Mouse (Mus musculus) CH12.LX (cell line): ENCODE measurements around the gene Scml4. TPM values are rescaled to one million over a fixed set of nuclear protein-coding genes. Genes with fewer than 3 reads are reported as not detected.

Experiments used
- DNase-seq: peaks from one replicate; pipeline ENCODE4 v3.0.0-alpha.2; 2013; ENCODE audit errors: extremely low read depth
- H3K27ac ChIP-seq: 2 replicates; pipeline ENCODE4 v1.5.1; 2012; ENCODE audit warnings: low read depth, mild to moderate bottlenecking, control low read depth, moderate library complexity; ENCODE audit not compliant: insufficient read depth
- H3K27me3 ChIP-seq: replicated peaks from 2 replicates; pipeline ENCODE3; 2012; ENCODE audit warnings: inconsistent platforms
- H3K36me3 ChIP-seq, 2 experiments: replicated peaks in 1 of 2; 2 replicates each; pipeline versions ENCODE3 to v1.6.1; 2012; ENCODE audit warnings: inconsistent platforms in 1 of 2, low read length in 1 of 2, mild to moderate bottlenecking in 1 of 2, mixed read lengths in 1 of 2, moderate library complexity in 1 of 2; ENCODE audit not compliant: control insufficient read depth in 1 of 2, insufficient read depth in 1 of 2
- H3K4me1 ChIP-seq, 2 experiments: 2 replicates each; pipeline ENCODE4 v1.6.1; 2012; ENCODE audit warnings: inconsistent platforms in 1 of 2, moderate library complexity in 1 of 2; ENCODE audit not compliant: insufficient read depth in 2 of 2, control insufficient read depth in 1 of 2
- H3K4me2 ChIP-seq: 2 replicates; pipeline ENCODE4 v1.6.1; 2012; ENCODE audit warnings: low read depth, mild to moderate bottlenecking, control low read depth; ENCODE audit not compliant: poor library complexity, insufficient read depth, severe bottlenecking
- H3K4me3 ChIP-seq, 3 experiments: fragments of 150-350 bp in 1 of 3; sonication (generic) in 1 of 3; replicated peaks in 1 of 3; 2 replicates each; pipeline versions ENCODE3 to v1.5.1; 2011 to 2012; ENCODE audit warnings: low read depth in 2 of 3, low read length in 2 of 3, mild to moderate bottlenecking in 2 of 3, moderate library complexity in 2 of 3, control low read depth in 1 of 3, improper control_type of control experiment in 1 of 3, inconsistent platforms in 1 of 3, mixed read lengths in 1 of 3; ENCODE audit not compliant: poor library complexity in 1 of 3
- H3K79me2 ChIP-seq: replicated peaks from 2 replicates; pipeline ENCODE4 v1.6.1; 2012; ENCODE audit warnings: mild to moderate bottlenecking, moderate library complexity; ENCODE audit not compliant: control insufficient read depth, poor library complexity, insufficient read depth, severe bottlenecking; ENCODE audit errors: extremely low read depth
- H3K9ac ChIP-seq: 2 replicates; pipeline ENCODE4 v1.6.1; 2012; ENCODE audit warnings: low read depth, mild to moderate bottlenecking, control low read depth, moderate library complexity; ENCODE audit not compliant: insufficient read depth
- H3K9me3 ChIP-seq: replicated peaks from 2 replicates; pipeline ENCODE3; 2012; ENCODE audit warnings: low read length, inconsistent platforms, mixed read lengths
- BHLHE40 ChIP-seq: IDR thresholded peaks from 2 replicates; pipeline ENCODE4 v1.6.1; 2011; ENCODE audit warnings: mild to moderate bottlenecking, low read depth, low read length, improper control_type of control experiment
- CHD1 ChIP-seq: IDR thresholded peaks from 2 replicates; pipeline ENCODE4 v1.6.1; 2012; ENCODE audit warnings: low read depth, low read length, improper control_type of control experiment, inconsistent platforms
- CHD2 ChIP-seq: IDR thresholded peaks from 2 replicates; pipeline ENCODE4 v1.6.1; 2011; ENCODE audit warnings: low read length, improper control_type of control experiment
- CTCF ChIP-seq, 2 experiments: IDR thresholded peaks in 1 of 2; conservative IDR thresholded peaks in 1 of 2; 2 replicates each; pipeline ENCODE4 v1.5.1; 2011 to 2012; ENCODE audit warnings: low read depth in 2 of 2, low read length in 2 of 2, improper control_type of control experiment in 1 of 2, inconsistent platforms in 1 of 2, mild to moderate bottlenecking in 1 of 2, moderate library complexity in 1 of 2
- E2F4 ChIP-seq: IDR thresholded peaks from 2 replicates; pipeline ENCODE4 v1.6.1; 2011; ENCODE audit warnings: low read depth, low read length, improper control_type of control experiment; ENCODE audit not compliant: insufficient replicate concordance
- ELF1 ChIP-seq: IDR thresholded peaks from 2 replicates; pipeline ENCODE4 v1.6.1; 2014; ENCODE audit warnings: low read depth, mild to moderate bottlenecking, inconsistent platforms, low read length, improper control_type of control experiment
- EP300 ChIP-seq: IDR thresholded peaks from 2 replicates; pipeline ENCODE4 v1.6.1; 2011; ENCODE audit warnings: low read length, improper control_type of control experiment
- ETS1 ChIP-seq: conservative IDR thresholded peaks from 2 replicates; pipeline ENCODE4 v1.6.1; 2012; ENCODE audit warnings: low read depth, mild to moderate bottlenecking, inconsistent platforms, low read length, improper control_type of control experiment, moderate library complexity
- JUN ChIP-seq: IDR thresholded peaks from 2 replicates; pipeline ENCODE4 v1.6.1; 2011; ENCODE audit warnings: low read depth, mild to moderate bottlenecking, low read length, improper control_type of control experiment, moderate library complexity; ENCODE audit not compliant: insufficient read depth
- KAT2A ChIP-seq: IDR thresholded peaks from 2 replicates; pipeline ENCODE4 v1.6.1; 2012; ENCODE audit warnings: low read length, improper control_type of control experiment, inconsistent platforms; ENCODE audit not compliant: insufficient replicate concordance
- MAFK ChIP-seq: IDR thresholded peaks from 2 replicates; pipeline ENCODE4 v1.6.1; 2011; ENCODE audit warnings: low read length, improper control_type of control experiment; ENCODE audit not compliant: insufficient replicate concordance
- NRF1 ChIP-seq: IDR thresholded peaks from 2 replicates; pipeline ENCODE4 v1.6.1; 2014; ENCODE audit warnings: low read depth, mild to moderate bottlenecking, inconsistent platforms, low read length, improper control_type of control experiment, moderate library complexity
- POLR2A ChIP-seq: IDR thresholded peaks from 2 replicates; pipeline ENCODE4 v1.6.1; 2011; ENCODE audit warnings: low read depth, mild to moderate bottlenecking, improper control_type of control experiment, low read length
- RAD21 ChIP-seq: IDR thresholded peaks from 2 replicates; pipeline ENCODE4 v1.6.1; 2011; ENCODE audit warnings: low read depth, mild to moderate bottlenecking, low read length, improper control_type of control experiment, moderate library complexity
- RCOR1 ChIP-seq: conservative IDR thresholded peaks from 2 replicates; pipeline ENCODE4 v1.6.1; 2012; ENCODE audit warnings: low read depth, mild to moderate bottlenecking, inconsistent platforms, low read length, improper control_type of control experiment
- SIN3A ChIP-seq: IDR thresholded peaks from 2 replicates; pipeline ENCODE4 v1.6.1; 2012; ENCODE audit warnings: low read length, improper control_type of control experiment, inconsistent platforms
- TCF12 ChIP-seq: IDR thresholded peaks from 2 replicates; pipeline ENCODE4 v1.6.1; 2014; ENCODE audit warnings: low read depth, mild to moderate bottlenecking, inconsistent platforms, low read length, improper control_type of control experiment
- UBTF ChIP-seq: IDR thresholded peaks from 2 replicates; pipeline ENCODE4 v1.6.1; 2012; ENCODE audit warnings: low read depth, mild to moderate bottlenecking, inconsistent platforms, low read length, improper control_type of control experiment, moderate library complexity
- USF1 ChIP-seq: IDR thresholded peaks from 2 replicates; pipeline ENCODE4 v1.6.1; 2014; ENCODE audit warnings: low read depth, mild to moderate bottlenecking, inconsistent platforms, low read length, improper control_type of control experiment
- USF2 ChIP-seq: conservative IDR thresholded peaks from 2 replicates; pipeline ENCODE4 v1.6.1; 2011; ENCODE audit warnings: low read depth, low read length, improper control_type of control experiment
- ZC3H11A ChIP-seq: IDR thresholded peaks from 2 replicates; pipeline ENCODE4 v1.6.1; 2012; ENCODE audit warnings: low read depth, mild to moderate bottlenecking, inconsistent platforms, low read length, improper control_type of control experiment
- ZKSCAN1 ChIP-seq: IDR thresholded peaks from 2 replicates; pipeline ENCODE4 v1.6.1; 2012; ENCODE audit warnings: low read depth, inconsistent platforms, low read length, improper control_type of control experiment, borderline replicate concordance
- ZMIZ1 ChIP-seq: IDR thresholded peaks from 2 replicates; pipeline ENCODE4 v1.6.1; 2012; ENCODE audit warnings: low read depth, mild to moderate bottlenecking, inconsistent platforms, low read length, improper control_type of control experiment
- ZNF384 ChIP-seq: IDR thresholded peaks from 2 replicates; pipeline ENCODE4 v1.6.1; 2012; ENCODE audit warnings: low read depth, low read length, improper control_type of control experiment, inconsistent platforms
- dilution Hi-C: fragments of 300-500 bp; cut with MboI; formaldehyde crosslinking; loops from 2 replicates; pipeline ENCODE4 v1.14.3; 2020; ENCODE audit warnings: low sequenced_read_pairs; ENCODE audit not compliant: extremely low pct_unique_long_range_greater_than_20kb, extremely low pct_ligation_motif_present
- in situ Hi-C: fragments of 300-500 bp; cut with MboI; formaldehyde crosslinking; loops from 3 replicates; pipeline ENCODE4 v1.14.3; 2019; ENCODE audit warnings: low sequenced_read_pairs, low pct_ligation_motif_present, low pct_unique_long_range_greater_than_20kb, mixed read lengths
- polyA plus RNA-seq: library from polyadenylated mRNA; unstranded; fragments of >175 nt; gene quantifications from 2 replicates; pipeline ENCODE4 v1.2.1, GENCODE M21; 2012; ENCODE audit warnings: low read depth; ENCODE audit not compliant: insufficient read length
- total RNA-seq, 2 experiments: library from RNA; depleted of rRNA; stranded (reverse); fragments of 300-350 nt in 1 of 2; fragments of >200 nt in 1 of 2; gene quantifications; 2 replicates each; pipeline ENCODE4 v1.2.3; 2012 to 2014

The Scml4 gene
- total and polyA plus RNA-seq, 3 experiments = 2.7 to 3.3 (median 3.0) TPM

DNA sequence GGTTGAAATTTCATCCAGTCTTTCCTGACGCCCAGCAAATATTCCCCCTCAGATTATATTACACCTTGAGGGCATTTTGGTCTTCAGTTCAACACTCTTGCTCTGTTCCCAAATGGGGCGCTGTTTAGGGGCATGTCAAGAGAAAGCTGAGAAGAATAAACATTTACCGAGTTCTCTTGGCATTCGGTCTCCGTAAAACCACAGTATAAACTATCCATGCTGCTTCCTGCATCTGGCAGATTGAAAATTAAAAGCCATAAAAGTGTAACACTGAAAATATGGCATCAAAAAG lies 143.2 kb downstream of the Scml4 start:
- Histone ChIP-seq H3K36me3 (no peaks in the 10 kb centered on the region), H3K9me3 (no peaks in the 10 kb centered on the region), H3K4me2 (no peak overlapping the region), H3K27ac (no peak overlapping the region), H3K27me3 (no peaks in the 10 kb centered on the region), H3K9ac (no peak overlapping the region), H3K79me2 (no peaks in the 10 kb centered on the region), H3K4me3 (no peak overlapping the region), H3K4me1 (no peaks in the 10 kb centered on the region)
- in situ Hi-C loops (no loop called here), dilution Hi-C loops (no loop called here)
- no peak for DNase-seq
- TF ChIP-seq TCF12 (no peak), EP300 (no peak), MAFK (no peak), NRF1 (no peak), CHD2 (no peak), CTCF (conservative IDR thresholded peaks at IDR 0.05 in 1 of 2, IDR thresholded peaks at IDR 0.05 in 1 of 2; ENCODE audit: low read depth in 2 of 2, low read length in 2 of 2) (no peak), USF1 (no peak), USF2 (no peak), ZKSCAN1 (no peak), ZMIZ1 (no peak), ETS1 (no peak), JUN (no peak), BHLHE40 (no peak), KAT2A (no peak), CHD1 (no peak), SIN3A (no peak), ELF1 (no peak), ZC3H11A (no peak)

DNA sequence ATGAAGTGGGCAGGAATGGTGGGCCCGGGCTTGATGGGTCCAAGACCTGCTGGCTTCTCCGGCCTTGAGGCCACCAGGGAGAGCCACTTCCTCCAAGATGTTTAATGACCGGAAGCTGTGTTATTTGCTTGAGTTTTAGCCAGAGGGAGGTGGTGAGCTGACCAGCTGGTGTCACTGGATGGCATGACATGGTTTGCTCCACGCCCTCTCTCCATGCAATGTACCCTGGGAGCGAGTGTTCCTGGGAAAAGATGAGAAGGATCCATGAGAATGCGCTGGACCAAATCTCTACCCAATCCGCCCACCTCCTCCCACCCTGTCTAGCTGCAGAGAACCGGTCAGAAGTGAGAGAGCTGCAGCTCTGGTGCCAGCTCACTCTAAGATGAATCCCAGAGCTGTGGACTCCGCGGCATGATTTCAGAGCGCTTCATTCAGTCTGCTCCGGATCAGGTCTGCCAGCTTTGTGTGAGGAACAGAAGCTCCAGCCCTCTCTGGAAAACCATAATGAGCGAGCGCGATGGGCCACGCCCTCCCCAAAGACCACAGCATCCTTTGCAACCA lies 144.1 kb downstream of the Scml4 start:
- Histone ChIP-seq H3K4me1 (no peaks in the 10 kb centered on the region), H3K27ac (no peak overlapping the region), H3K9ac (no peak overlapping the region), H3K27me3 (no peaks in the 10 kb centered on the region), H3K4me2 (no peak overlapping the region), H3K36me3 (no peaks in the 10 kb centered on the region), H3K4me3 (no peak overlapping the region), H3K9me3 (no peaks in the 10 kb centered on the region), H3K79me2 (no peaks in the 10 kb centered on the region)
- TF ChIP-seq POLR2A (no peak), E2F4 (no peak), RCOR1 (no peak), ZC3H11A (no peak), BHLHE40 (no peak), RAD21 (no peak), JUN (no peak), ZNF384 (no peak), ZKSCAN1 (no peak), ELF1 (no peak), CTCF (conservative IDR thresholded peaks at IDR 0.05 in 1 of 2, IDR thresholded peaks at IDR 0.05 in 1 of 2; ENCODE audit: low read depth in 2 of 2, low read length in 2 of 2) (no peak), UBTF (no peak)
- DNase-seq = no peak
- dilution Hi-C loops = no loop called here
- in situ Hi-C loops = no loop called here
